Mouse (Mus musculus): ENCODE measurements at regions not wholly inside any gene's neighbourhood (a gene's known extent, or its start where the extent isn't known, plus 50 kb on each side); places are given as distances from the start of the nearest gene placed in this dataset.

DNA sequence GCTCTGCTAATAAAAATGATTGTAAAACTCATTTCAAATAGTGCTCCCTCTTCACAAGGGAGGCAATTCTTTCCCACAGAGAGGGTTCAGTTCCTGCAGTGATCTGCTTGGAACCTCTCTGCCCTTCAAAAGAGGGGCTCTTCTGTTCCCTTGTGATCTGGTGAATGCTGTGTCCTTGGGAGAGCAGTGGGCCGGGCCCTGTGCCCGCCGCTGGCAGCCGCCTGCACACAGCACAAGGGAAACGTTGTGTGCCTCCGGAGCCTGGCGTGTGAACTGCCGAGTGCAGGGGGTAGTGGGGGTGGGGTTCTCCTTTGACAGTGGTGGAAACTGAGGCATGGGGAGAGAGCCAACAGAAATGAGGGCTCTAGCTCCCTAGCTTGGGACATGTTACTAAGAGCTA is 54.4 kb upstream of the Csrp1 start:
- in situ Hi-C loops (cut with MboI; ENCODE audit: unreplicated experiment in 2 of 2) = loop anchor here in 1 of 2 experiments (25.0 kb wide), 1 partner anchor 503 kb away; the partner anchor contains the start of gene Gpr37l1

DNA sequence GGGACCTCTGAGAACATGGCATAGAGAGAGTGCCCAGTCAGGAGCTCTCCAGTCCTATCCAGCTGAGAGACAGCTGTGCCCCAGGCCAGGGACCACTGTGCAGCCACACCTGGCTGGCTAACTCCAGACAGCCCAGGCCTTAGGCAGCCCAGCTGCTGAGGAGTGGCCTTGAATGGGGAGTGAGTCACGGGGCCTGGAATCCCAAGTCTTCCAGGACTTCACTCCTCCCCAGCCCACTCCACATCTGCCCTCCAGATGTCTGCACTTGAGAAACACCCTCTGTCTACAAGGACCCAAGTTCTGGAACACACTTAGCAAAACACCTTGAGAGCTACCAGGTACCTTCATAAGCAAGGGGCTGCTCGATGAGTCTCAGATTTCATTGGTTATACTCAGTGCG is 51.5 kb upstream of the Csrp1 start:
- in situ Hi-C loops (cut with MboI; ENCODE audit: unreplicated experiment in 2 of 2) = loop anchor here in 1 of 2 experiments (25.0 kb wide), 1 partner anchor 506 kb away; the partner anchor contains the start of gene Gpr37l1

DNA sequence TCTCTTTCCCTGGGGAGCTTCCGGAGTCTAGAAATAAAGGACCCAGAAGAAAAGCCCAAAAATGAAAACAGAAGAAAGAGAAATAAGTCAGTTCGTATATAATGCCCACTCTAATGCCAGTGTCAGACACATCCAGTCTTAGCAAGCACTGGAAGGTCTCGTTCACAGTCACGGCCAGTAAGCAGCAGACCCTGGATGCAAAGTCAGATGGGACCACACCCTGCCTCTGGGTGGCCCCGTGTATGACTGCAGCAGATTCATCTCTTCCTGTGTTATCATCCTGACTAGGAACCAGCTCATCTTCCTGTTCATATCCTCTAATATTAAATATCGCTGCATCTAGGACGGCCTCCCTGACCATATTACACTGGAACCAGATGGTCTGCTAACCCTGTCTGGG is 50.9 kb upstream of the Csrp1 start:
- in situ Hi-C loops (cut with MboI; ENCODE audit: unreplicated experiment in 2 of 2) = loop anchor here in 1 of 2 experiments (25.0 kb wide), 1 partner anchor 507 kb away; the partner anchor contains the start of gene Gpr37l1

DNA sequence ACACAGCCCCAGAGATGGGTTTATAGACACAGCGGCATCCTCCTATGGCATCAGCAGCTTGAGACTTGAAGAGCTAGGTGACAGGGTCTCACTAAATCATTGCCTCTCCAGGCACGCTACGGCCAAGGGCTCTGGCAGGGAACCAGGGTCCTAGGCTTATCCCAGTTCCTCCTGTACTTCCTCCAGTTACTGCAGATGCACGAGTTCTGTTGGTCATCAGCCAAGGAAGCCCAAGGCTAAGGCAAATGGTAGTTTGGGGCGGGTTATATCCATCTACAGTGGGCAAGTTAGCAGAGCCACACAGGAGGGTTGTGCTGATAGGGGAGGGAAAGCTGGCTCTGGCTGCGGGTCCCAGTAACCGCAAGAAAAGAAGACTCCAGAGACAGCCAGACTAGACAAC is 50.1 kb upstream of the Csrp1 start:
- in situ Hi-C loops (cut with MboI; ENCODE audit: unreplicated experiment in 2 of 2) = loop anchor here (10.0 to 25.0 kb wide), 2 partner anchors 495 to 508 kb away; partner anchors contain the start of gene Gpr37l1 (in 1 of the 2)
